Mouse (Mus musculus) kidney, adult 11 months (tissue): ENCODE measurements around the gene Ogg1.
"Not testable (repeated sequence)": the region's sequence is repeated elsewhere in the genome, so short reads cannot be mapped to it uniquely, and the experiment has no call there.

Experiments
- DNase-seq: peaks from one replicate; pipeline ENCODE4 v3.0.0; 2022

Gene Ogg1

DNA sequence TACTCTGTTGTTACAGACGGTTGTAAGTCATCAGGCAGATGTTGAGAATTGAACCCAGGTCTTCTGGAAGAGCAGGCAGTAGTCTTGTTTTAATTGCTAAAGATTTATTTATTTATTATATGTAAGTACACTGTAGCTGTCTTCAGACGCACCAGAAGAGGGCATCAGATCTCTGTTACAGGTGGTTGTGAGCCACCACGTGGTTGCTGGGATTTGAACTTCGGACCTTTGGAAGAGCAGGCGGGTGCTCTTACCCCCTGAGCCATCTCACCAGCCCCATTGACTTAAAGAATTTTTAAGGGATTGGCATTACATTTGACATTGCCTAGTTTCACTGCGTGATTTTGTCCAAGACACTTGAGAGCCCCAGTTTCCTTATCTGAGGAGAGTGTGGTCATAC lies 6.0 kb downstream of the Ogg1 start:
- not testable (repeated sequence) for DNase-seq

DNA sequence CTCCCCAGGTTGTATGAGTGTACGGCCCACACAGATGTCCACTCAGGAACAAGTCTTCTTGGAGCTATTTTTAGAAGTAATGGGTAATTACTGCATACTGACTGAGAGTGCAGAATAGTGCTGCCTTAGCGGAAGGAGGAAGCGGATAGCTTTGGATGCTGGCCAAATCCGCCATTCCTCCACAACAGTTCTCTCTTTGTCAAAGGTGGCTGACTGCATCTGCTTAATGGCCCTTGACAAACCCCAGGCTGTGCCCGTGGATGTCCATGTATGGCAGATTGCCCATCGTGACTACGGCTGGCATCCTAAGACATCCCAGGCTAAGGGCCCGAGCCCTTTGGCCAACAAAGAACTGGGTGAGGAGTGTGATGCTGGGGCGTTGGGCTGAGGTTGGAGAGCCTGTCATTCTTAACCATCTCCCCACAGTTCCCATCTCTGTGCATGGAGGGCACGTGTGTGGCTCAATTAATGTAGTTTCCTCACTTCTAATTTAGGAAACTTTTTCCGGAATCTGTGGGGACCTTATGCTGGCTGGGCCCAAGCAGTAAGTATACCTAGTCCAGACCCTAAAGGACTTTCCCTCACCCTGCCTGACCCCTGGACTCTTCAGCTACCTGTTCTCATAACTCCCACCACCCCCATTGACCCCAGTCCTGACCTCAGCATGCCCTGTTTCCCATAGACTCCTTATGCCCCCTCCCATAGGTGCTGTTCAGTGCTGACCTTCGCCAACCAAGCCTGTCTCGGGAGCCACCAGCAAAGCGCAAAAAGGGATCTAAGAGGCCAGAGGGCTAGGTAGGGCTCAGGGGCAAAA lies 6.6 kb downstream of the Ogg1 start:
- DNase-seq, result peak; percentile 89

GRCm38 (mm10) chr6:113334216-113334615 lies 7.4 kb downstream of the Ogg1 start:
- DNase-seq, result no peak

GRCm38 (mm10) chr6:113336852-113337620 lies 10.3 kb downstream of the Ogg1 start:
- no peak for DNase-seq

GRCm38 (mm10) chr6:113341574-113341973 lies 14.8 kb downstream of the Ogg1 start:
- DNase-seq, result no peak

DNA sequence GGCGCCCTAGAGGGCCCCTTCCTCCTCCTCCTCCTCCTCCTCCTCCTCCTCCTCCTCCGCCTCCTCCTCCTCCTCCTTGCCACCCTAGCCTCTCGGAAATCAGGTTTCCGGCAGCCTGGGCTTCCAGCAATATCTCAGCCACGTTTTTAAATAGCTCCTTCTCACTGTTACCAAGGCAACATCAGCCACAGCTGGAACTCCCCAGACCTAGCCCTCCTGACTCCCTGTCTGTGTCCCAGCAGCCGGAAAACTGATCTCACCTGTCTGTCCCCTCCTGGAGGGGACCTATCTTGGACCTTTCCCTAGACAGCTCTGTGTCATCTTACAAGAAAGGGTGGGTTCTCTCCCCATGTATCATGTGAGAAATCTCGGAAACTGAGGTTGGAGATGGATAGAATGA lies 15.5 kb downstream of the Ogg1 start:
- DNase-seq, result no peak

DNA sequence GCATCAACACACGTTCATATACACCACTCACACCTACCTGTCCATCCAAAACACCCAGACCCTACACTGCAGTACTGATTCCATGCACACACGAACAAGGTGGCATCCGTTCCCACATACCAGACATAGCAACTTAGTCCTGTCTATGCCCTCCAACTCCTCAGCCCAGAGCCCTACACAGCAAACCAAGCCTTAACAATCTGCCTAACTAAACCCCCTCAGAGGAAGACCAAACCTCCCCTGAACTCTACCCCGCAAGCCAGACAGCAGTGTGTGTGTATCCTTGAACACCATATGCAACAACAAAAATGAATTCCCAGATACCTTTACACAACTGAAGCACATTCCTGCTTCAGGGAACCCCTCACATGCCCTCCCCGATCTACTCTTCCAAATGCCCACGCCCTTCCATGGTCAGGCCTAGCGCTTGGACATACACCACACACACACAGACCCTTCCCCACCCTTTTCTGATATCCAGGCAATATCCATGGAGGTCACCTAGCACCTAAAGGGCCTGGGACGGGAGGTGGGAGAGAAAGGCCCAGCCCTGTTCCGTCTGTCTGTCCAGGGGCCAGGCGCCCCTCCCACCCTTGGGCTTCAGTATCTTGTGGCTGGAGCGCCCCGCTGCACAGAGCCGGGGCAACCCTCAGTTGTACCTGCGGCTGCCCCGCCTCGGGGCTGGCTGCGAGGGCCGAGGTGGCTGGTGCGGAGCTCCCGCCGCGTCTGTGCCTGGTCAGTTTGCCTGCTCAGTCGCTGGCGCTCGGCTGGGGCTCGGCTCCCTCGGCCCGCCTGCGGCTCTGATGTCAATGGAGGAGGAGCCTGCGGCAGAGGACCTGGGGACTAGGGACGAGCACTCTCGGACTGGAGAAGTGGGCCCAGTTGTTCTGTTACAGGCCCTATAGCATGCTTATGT lies 16.7 kb downstream of the Ogg1 start, which contains the start of gene Camk1:
Gene Camk1, minus strand, starts transcription at position 808 of the 916 bp plus-strand sequence.
- peak; percentile 80 for DNase-seq

GRCm38 (mm10) chr6:113344321-113344720 lies 17.5 kb downstream of the Ogg1 start:
- peak; percentile 95 for DNase-seq

DNA sequence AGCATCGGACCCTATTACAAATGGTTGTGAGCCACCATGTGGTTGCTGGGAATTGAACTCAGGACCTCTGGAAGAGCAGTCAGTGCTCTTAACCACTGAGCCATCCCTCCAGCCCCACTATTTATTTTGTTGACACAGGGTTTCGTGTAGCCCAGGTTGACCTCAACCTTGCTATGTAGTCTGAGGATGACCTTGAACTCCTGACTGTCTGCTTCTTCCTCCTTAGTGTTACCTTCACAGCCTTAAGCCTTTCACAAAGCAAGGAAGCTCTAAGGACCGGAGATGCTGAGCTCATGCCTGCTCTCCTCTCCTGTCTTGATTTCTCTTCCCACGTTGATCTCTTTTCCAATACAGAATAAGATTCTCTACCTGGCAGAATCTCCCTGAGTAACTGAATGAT lies 20.1 kb downstream of the Ogg1 start:
- DNase-seq, result no peak

DNA sequence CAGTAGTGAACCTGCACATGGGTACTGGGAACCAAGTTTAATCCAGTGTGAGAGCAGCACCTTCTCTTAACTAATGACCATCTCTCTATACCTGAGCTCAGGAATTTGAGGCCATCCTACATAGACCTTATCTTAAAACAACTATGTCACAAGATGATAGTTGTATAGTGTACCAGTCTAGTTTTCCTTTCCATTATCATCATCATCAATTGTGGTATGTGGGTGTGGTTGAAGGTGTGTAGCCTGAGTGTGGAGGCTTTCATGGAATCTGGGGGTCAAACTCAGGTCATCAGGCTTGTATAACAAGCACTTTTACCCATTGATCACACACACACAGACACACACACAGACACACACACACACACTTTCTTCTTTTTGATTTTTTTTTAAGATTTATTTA lies 23.8 kb downstream of the Ogg1 start:
- DNase-seq, result no peak

DNA sequence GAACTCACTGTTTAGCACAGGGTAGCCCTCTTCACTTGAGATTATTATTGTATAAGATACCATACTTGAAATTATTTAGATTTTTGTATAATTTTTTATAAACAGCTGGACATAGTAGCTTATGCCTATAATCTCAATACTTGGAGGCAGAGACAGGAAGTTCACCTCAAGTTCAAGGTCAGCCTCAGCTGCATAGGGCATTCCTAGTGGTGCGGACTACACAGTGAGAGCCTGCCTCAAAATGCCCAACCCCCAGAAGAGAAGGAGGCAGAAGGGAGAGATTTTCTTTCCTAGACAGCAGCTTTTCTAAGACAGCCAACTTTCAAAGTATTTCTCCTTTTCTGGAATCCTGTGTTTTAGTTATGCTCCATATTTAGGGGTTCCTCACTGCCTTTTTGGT lies 24.4 kb downstream of the Ogg1 start:
- DNase-seq, result no peak

DNA sequence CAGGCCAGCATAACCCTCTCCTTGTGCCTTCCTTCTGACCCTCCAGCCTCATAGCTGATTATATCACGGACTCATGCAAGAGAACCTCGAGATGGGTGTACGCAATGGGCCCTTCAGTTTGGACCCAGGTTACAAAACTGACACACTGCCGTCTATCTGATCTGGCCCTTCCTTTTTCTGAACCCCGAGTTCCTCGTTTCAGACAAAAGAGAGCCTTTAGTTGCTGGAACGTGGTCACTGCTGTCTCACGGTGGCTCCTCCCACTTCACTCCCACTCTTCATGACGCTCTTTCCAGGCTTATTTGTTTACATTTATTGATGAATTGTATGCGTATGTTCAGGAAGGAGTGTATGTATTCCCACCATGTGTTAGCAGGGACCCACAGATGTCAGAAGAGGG lies 24.9 kb downstream of the Ogg1 start:
- no peak for DNase-seq

- no peak for DNase-seq
These were observed 26.0 kb downstream of the Ogg1 start for GRCm38 (mm10) chr6:113352820-113353219.

DNA sequence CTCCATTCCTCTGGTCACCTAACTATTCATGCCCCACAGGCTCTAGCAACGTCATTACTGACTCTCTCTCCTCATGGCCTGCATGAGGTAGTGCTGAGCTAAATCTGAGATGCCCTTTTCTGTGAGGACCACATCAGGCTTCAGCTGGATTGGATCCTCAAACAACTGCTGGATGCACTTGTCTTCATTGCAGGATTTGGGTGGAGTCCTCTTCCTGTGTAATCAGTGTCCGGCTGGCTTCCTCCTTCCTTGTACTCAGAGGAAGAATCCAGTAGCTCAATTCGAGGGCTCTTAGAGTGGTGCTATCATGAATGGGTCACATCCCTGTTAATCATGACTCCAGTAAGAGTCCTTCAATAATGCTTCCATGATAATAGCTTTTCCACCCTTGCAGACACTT lies 26.9 kb downstream of the Ogg1 start:
- DNase-seq, result no peak

GRCm38 (mm10) chr6:113361476-113361875 lies 34.7 kb downstream of the Ogg1 start:
- DNase-seq, result no peak

- DNase-seq, result no peak
These were observed 35.5 kb downstream of the Ogg1 start for GRCm38 (mm10) chr6:113362241-113362640.

DNA sequence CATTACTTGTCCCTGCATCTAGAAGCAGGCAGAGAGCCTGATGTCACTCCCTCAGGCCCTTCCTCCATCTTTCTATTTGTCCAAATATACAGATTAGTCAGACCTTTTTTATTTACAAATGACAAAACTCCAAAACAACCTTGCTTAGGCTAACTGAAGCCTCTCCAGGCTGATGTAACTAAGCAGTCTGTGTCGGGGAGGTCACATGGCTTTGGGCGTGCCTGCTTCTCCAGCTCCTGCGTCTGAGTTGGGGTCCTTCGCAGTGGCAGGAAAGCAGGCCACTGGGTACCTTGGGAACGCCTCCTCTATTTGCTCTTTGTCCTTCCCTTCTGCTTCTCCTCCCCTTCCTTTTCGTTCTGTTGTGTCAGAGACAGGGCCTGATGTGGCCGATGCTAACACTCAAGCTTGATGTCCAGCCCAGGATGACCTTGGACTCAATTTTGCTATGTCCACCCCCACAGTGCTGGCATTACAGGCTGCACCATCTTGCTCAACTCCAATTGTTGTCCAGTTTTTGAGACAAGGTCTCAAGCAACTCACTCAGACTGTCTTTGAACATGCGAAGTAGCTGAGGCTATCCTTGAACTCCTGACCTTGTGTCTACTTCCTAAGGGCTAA lies 37.9 kb downstream of the Ogg1 start:
- DNase-seq, result no peak

- no peak for DNase-seq
These were observed 39.9 kb downstream of the Ogg1 start for GRCm38 (mm10) chr6:113366639-113367038.

- no peak for DNase-seq
These were observed 40.8 kb downstream of the Ogg1 start for GRCm38 (mm10) chr6:113367574-113367973.

DNA sequence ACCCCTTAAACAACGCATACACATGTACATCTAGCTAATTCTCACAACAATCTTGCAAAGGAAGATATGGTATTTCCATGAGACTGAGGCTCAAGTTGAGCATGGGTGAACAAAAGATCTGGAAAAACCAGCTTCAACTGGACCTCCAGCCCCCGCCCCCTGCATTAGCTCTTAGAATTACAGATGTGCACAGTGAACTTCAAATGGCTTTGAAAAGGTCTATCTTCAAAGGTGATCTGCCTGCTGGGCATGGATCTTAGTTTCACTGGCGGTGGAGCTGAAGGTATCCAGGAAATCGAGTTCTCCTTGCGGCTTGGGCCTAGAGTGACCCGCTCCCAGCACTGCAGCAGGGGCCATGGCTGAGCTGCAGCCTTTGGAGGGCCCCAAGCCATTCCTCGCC lies 41.4 kb downstream of the Ogg1 start:
- no peak for DNase-seq

DNA sequence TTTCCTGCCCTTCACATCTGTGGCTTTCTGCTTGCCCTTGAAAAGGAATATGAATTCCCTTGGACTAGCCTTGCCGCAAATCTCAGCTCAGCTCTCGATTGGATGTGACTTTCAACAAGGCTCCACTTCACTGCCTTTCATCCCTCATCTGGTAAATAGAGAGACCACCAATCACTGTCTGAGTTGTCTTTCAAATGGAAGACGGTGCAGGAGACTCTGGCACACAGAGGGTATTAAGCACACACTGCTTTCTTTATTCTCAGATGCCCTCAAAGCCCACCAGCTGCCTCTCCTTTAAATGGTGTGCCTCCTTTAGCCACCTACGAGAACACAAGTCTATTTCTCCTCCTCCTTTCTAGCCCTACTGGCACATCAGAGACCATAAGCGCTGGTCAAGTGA lies 41.8 kb downstream of the Ogg1 start:
- DNase-seq, result no peak

GRCm38 (mm10) chr6:113370194-113370929 lies 43.6 kb downstream of the Ogg1 start:
- DNase-seq, result no peak
